Mouse (Mus musculus): ENCODE results near the gene Mfsd14a. TPM values are rescaled to one million over a fixed set of nuclear protein-coding genes. Genes with fewer than 3 reads are reported as not detected.

The Mfsd14a gene
- polyA plus RNA-seq, 1 experiment from 2014 or later, result 86.5 TPM

GRCm38 (mm10) chr3:116631459-116631858, 31.0 kb downstream of the Mfsd14a start:
- H3K4me2 ChIP-seq (replicated peaks; ENCODE audit: low read depth, low read length), result no peak overlapping the region
- H3K27me3 ChIP-seq (ENCODE audit: control insufficient read depth, insufficient read depth, low read length), result no peaks in the 10 kb centered on the region
- H3K36me3 ChIP-seq (ENCODE audit: control insufficient read depth, insufficient read depth, low read length), result 0 out of 2 replicates have a peak, but pooled peaks cover 2% of the 10 kb centered on the region
- no peaks in the 10 kb centered on the region for H3K9me3 ChIP-seq (ENCODE audit: control insufficient read depth, low read length)
- H3K4me1 ChIP-seq (replicated peaks; ENCODE audit: control insufficient read depth, insufficient read depth, low read length), result no peaks in the 10 kb centered on the region
- ATAC-seq (ENCODE audit: low FRiP score) (no peak), DNase-seq (ENCODE audit: low spot score) (no peak)
- no peak overlapping the region for H3K27ac ChIP-seq (ENCODE audit: low read depth, low read length)
- WGBS, result 70% methylated on average over 1 of the region's 1 CpGs
- no peak overlapping the region for H3K4me3 ChIP-seq (ENCODE audit: low read depth, low read length)
- no peak overlapping the region for H3K9ac ChIP-seq (ENCODE audit: low read depth, low read length)

GRCm38 (mm10) chr3:116622641-116623040, 39.8 kb downstream of the Mfsd14a start:
- no peak overlapping the region for H3K4me3 ChIP-seq (ENCODE audit: low read depth, low read length)
- H3K27me3 ChIP-seq (ENCODE audit: control insufficient read depth, insufficient read depth, low read length), result no peaks in the 10 kb centered on the region
- ATAC-seq (ENCODE audit: low FRiP score), result no peak
- no peak overlapping the region for H3K4me2 ChIP-seq (replicated peaks; ENCODE audit: low read depth, low read length)
- no peak for DNase-seq (ENCODE audit: low spot score)
- no peaks in the 10 kb centered on the region for H3K4me1 ChIP-seq (replicated peaks; ENCODE audit: control insufficient read depth, insufficient read depth, low read length)
- no peak overlapping the region for H3K27ac ChIP-seq (ENCODE audit: low read depth, low read length)
- no peaks in the 10 kb centered on the region for H3K9me3 ChIP-seq (ENCODE audit: control insufficient read depth, low read length)
- 0 out of 2 replicates have a peak, but pooled peaks cover 4% of the 10 kb centered on the region for H3K36me3 ChIP-seq (ENCODE audit: control insufficient read depth, insufficient read depth, low read length)
- 88% methylated on average over 7 of the region's 7 CpGs for WGBS
- no peak overlapping the region for H3K9ac ChIP-seq (ENCODE audit: low read depth, low read length)

GRCm38 (mm10) chr3:116620636-116621370, 41.7 kb downstream of the Mfsd14a start:
- H3K27ac ChIP-seq (ENCODE audit: low read depth, low read length), result no peak overlapping the region
- H3K4me1 ChIP-seq (replicated peaks; ENCODE audit: control insufficient read depth, insufficient read depth, low read length), result no peaks in the 10 kb centered on the region
- no peaks in the 10 kb centered on the region for H3K27me3 ChIP-seq (ENCODE audit: control insufficient read depth, insufficient read depth, low read length)
- 88% methylated on average over 7 of the region's 7 CpGs for WGBS
- H3K9me3 ChIP-seq (ENCODE audit: control insufficient read depth, low read length), result no peaks in the 10 kb centered on the region
- ATAC-seq (ENCODE audit: low FRiP score) (no peak), DNase-seq (ENCODE audit: low spot score) (no peak)
- no peak overlapping the region for H3K4me3 ChIP-seq (ENCODE audit: low read depth, low read length)
- no peak overlapping the region for H3K4me2 ChIP-seq (replicated peaks; ENCODE audit: low read depth, low read length)
- no peak overlapping the region for H3K9ac ChIP-seq (ENCODE audit: low read depth, low read length)
- 0 out of 2 replicates have a peak, but pooled peaks cover 4% of the 10 kb centered on the region for H3K36me3 ChIP-seq (ENCODE audit: control insufficient read depth, insufficient read depth, low read length)

GRCm38 (mm10) chr3:116618855-116619254, 43.6 kb downstream of the Mfsd14a start:
- H3K9ac ChIP-seq (ENCODE audit: low read depth, low read length), result no peak overlapping the region
- 86% methylated on average over 6 of the region's 6 CpGs for WGBS

GRCm38 (mm10) chr3:116615318-116616068, 47.0 kb downstream of the Mfsd14a start:
- H3K4me3 ChIP-seq (ENCODE audit: low read depth, low read length), result no peak overlapping the region
- H3K27me3 ChIP-seq (ENCODE audit: control insufficient read depth, insufficient read depth, low read length), result no peaks in the 10 kb centered on the region
- no peaks in the 10 kb centered on the region for H3K4me1 ChIP-seq (replicated peaks; ENCODE audit: control insufficient read depth, insufficient read depth, low read length)
- H3K36me3 ChIP-seq (ENCODE audit: control insufficient read depth, insufficient read depth, low read length), result peaks cover 12% of the 10 kb centered on the region; the same call in 1 of the 2 replicates
- H3K4me2 ChIP-seq (replicated peaks; ENCODE audit: low read depth, low read length), result no peak overlapping the region
- no peaks in the 10 kb centered on the region for H3K9me3 ChIP-seq (ENCODE audit: control insufficient read depth, low read length)
- no peak overlapping the region for H3K27ac ChIP-seq (ENCODE audit: low read depth, low read length)
- H3K9ac ChIP-seq (ENCODE audit: low read depth, low read length), result no peak overlapping the region
- WGBS, result 91% methylated on average over 8 of the region's 8 CpGs
- ATAC-seq (ENCODE audit: low FRiP score), result no peak
- DNase-seq (ENCODE audit: low spot score), result no peak

More at GRCm38 (mm10) chr3:116618855-116619254, 43.6 kb downstream of the Mfsd14a start:
- no peaks in the 10 kb centered on the region for H3K4me1 ChIP-seq (replicated peaks; ENCODE audit: control insufficient read depth, insufficient read depth, low read length)
- H3K27me3 ChIP-seq (ENCODE audit: control insufficient read depth, insufficient read depth, low read length), result no peaks in the 10 kb centered on the region
- H3K4me2 ChIP-seq (replicated peaks; ENCODE audit: low read depth, low read length), result no peak overlapping the region
- no peaks in the 10 kb centered on the region for H3K9me3 ChIP-seq (ENCODE audit: control insufficient read depth, low read length)
- no peak overlapping the region for H3K27ac ChIP-seq (ENCODE audit: low read depth, low read length)
- no peak for DNase-seq (ENCODE audit: low spot score)
- H3K36me3 ChIP-seq (ENCODE audit: control insufficient read depth, insufficient read depth, low read length), result peaks cover 10% of the 10 kb centered on the region; the same call in 1 of the 2 replicates
- H3K4me3 ChIP-seq (ENCODE audit: low read depth, low read length), result no peak overlapping the region
- no peak for ATAC-seq (ENCODE audit: low FRiP score)

GRCm38 (mm10) chr3:116614295-116614892, 48.1 kb downstream of the Mfsd14a start, which contains the start of gene Trmt13:
Gene Trmt13 (minus strand): TSS chr3:116614587.
- peaks cover 13% of the 10 kb centered on the region; the same call in 1 of the 2 replicates for H3K36me3 ChIP-seq (ENCODE audit: control insufficient read depth, insufficient read depth, low read length)
- WGBS, result 79% methylated on average over 10 of the region's 10 CpGs
- H3K4me3 ChIP-seq (ENCODE audit: low read depth, low read length), result no peak within 1 kb of the TSS
- H3K9me3 ChIP-seq (ENCODE audit: control insufficient read depth, low read length), result no peaks in the 10 kb centered on the region
- DNase-seq (ENCODE audit: low spot score) (no peak), ATAC-seq (ENCODE audit: low FRiP score) (no peak)
- no peak within 1 kb of the TSS for H3K4me2 ChIP-seq (replicated peaks; ENCODE audit: low read depth, low read length)
- H3K9ac ChIP-seq (ENCODE audit: low read depth, low read length), result no peak within 1 kb of the TSS
- H3K27me3 ChIP-seq (ENCODE audit: control insufficient read depth, insufficient read depth, low read length), result no peaks in the 10 kb centered on the region
- H3K4me1 ChIP-seq (replicated peaks; ENCODE audit: control insufficient read depth, insufficient read depth, low read length), result no peaks in the 10 kb centered on the region
- no peak within 1 kb of the TSS for H3K27ac ChIP-seq (ENCODE audit: low read depth, low read length)

GRCm38 (mm10) chr3:116604570-116604969, 57.9 kb downstream of the Mfsd14a start:
- Histone ChIP-seq H3K36me3 (ENCODE audit: control insufficient read depth, insufficient read depth, low read length) (no peaks in the 10 kb centered on the region), H3K4me1 (replicated peaks; ENCODE audit: control insufficient read depth, insufficient read depth, low read length) (no peaks in the 10 kb centered on the region), H3K27me3 (ENCODE audit: control insufficient read depth, insufficient read depth, low read length) (no peaks in the 10 kb centered on the region), H3K4me2 (replicated peaks; ENCODE audit: low read depth, low read length) (no peak overlapping the region), H3K4me3 (ENCODE audit: low read depth, low read length) (no peak overlapping the region), H3K9ac (ENCODE audit: low read depth, low read length) (no peak overlapping the region), H3K27ac (ENCODE audit: low read depth, low read length) (no peak overlapping the region), H3K9me3 (ENCODE audit: control insufficient read depth, low read length) (no peaks in the 10 kb centered on the region)
- ATAC-seq (ENCODE audit: low FRiP score) (no peak), DNase-seq (ENCODE audit: low spot score) (no peak)
- WGBS, result 84% methylated on average over 9 of the region's 9 CpGs

GRCm38 (mm10) chr3:116601781-116602180, 60.7 kb downstream of the Mfsd14a start:
- no peak for ATAC-seq (ENCODE audit: low FRiP score)
- 86% methylated on average over 5 of the region's 5 CpGs for WGBS

More at GRCm38 (mm10) chr3:116601781-116602180, 60.7 kb downstream of the Mfsd14a start:
- H3K9ac ChIP-seq (ENCODE audit: low read depth, low read length), result no peak overlapping the region
- no peak overlapping the region for H3K27ac ChIP-seq (ENCODE audit: low read depth, low read length)
- H3K27me3 ChIP-seq (ENCODE audit: control insufficient read depth, insufficient read depth, low read length), result no peaks in the 10 kb centered on the region
- no peak overlapping the region for H3K4me2 ChIP-seq (replicated peaks; ENCODE audit: low read depth, low read length)
- no peak for DNase-seq (ENCODE audit: low spot score)
- H3K36me3 ChIP-seq (ENCODE audit: control insufficient read depth, insufficient read depth, low read length), result no peaks in the 10 kb centered on the region
- no peak overlapping the region for H3K4me3 ChIP-seq (ENCODE audit: low read depth, low read length)
- H3K9me3 ChIP-seq (ENCODE audit: control insufficient read depth, low read length), result no peaks in the 10 kb centered on the region
- no peaks in the 10 kb centered on the region for H3K4me1 ChIP-seq (replicated peaks; ENCODE audit: control insufficient read depth, insufficient read depth, low read length)

All from hindbrain, embryonic 11.5 days (tissue).